Mouse (Mus musculus) adrenal gland, adult 8-10 months (tissue): ENCODE results near the gene Myof. TPM values are rescaled to one million over a fixed set of nuclear protein-coding genes. Genes with fewer than 3 reads are reported as not detected.

Source experiments
- DNase-seq: peaks from one replicate; pipeline ENCODE4 v3.0.0; 2022
- total RNA-seq, 4 experiments: library from RNA; stranded (reverse); gene quantifications; 2 replicates each; pipeline ENCODE4 v1.2.4; 2022

Myof gene
- total RNA-seq, 4 experiments from 2014 or later: 33.4 to 102 (median 63.6) TPM

DNA sequence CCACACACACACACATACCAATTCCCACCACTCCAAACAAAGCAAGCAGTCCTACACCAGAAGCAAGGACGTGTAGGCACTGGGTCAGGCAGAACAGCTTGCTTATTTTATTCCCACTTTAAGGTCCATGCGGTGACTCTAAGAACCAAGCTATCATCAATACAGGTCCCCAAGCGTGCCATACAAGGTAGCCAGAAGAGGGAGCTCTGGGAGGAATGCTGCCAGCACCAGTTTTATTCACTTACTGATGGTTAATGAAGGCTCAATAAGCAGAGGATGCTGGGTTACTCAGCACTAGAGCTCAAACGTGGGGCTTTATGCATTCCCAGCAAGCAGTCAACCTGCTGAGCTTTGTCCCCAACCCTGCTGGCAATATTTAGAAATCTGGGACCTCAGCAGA lies 96.7 kb downstream of the Myof start:
- no peak for DNase-seq

DNA sequence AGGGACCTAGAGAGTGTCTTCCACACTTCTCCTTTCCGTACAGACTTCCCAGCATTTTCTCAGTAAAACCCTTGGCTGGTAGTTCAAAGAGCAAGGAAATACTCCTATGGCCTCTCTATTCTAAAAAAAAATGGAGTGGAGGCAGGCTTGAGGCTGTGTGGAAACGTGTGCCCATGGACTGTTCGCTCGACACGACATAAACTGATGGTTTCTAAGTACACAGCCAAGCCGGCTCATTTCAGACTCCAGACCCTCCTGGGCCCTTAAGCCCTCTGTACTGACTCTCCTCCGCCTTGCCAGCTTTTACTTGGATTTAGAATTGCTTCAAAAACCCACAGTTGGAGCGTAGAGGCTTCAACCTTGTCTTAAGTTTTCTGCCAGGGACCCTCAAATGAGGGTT lies 97.3 kb downstream of the Myof start:
- DNase-seq: no peak

DNA sequence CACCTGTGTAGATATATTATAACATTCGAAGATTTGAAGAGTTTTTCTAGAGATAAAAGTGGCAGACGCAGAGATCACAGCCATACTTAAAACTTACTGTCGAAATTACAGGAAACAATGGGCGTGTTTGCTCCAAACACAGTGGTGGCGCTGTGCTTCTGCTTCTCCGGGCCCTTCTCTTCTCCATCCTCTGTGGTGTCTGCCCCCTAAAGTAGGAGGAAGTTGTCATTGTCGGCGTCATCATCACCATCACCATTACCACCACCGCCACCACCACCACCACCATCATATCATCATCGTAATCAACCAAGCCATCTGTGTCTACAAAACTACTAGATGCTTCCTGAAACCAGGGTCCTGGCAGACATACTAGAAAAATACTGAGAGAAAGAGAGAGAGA lies 104.2 kb downstream of the Myof start:
- DNase-seq: no peak

DNA sequence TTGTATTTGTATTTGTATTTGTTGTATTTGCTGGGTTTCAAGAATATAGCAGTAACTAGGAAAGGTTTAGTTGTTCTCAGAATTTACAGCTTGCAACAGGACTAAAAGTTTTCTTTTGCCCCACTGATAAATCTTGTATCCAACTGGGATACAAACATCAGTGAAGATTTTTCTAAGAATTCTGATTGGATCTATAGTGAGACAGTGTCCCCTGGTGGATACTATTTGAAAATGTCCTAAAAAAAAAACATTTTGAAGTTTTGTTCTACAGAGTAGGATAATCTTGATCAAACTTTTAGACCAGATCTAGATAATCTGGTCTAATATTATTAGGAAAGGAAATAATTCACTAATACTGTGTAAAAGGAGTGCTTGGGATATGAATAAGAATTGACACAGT lies 106.3 kb downstream of the Myof start:
- DNase-seq: no peak

DNA sequence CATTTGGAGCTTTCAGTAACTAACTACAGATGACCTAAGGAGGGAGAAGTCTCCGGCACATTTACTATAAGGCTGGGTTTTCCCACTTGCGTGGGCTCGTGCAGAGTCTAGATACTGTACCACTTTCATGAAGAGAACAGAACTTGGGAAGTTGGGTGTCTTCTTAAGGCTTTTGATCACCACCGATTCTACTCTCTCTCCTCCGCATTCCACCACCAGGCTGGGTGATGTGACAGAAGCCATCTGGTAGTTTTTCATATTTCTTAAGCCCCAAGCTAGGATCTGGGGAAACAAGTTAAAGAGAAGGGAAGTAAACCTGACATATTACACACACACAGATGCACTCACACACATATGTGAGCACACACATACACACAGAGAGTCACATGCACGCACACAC lies 108.7 kb downstream of the Myof start:
- no peak for DNase-seq

DNA sequence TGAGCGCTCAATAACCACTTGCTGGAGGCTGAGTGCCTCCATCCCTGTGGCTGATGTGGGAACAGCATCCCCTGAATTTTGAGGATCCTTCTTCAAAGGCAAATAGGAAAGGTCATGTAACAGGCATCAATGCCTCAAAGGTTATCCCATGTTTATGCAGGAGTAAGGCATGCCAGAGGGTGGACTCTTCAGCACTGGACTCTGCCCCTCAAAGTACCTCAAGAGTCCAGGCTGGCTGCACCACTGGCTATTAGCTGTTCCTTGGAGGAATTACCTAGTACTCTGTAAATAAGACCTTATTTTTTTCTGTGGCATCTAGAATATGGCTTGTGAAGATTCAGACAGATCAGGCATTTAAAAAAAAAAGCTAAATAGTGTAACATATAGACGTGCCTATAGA lies 111.2 kb downstream of the Myof start:
- no peak for DNase-seq

DNA sequence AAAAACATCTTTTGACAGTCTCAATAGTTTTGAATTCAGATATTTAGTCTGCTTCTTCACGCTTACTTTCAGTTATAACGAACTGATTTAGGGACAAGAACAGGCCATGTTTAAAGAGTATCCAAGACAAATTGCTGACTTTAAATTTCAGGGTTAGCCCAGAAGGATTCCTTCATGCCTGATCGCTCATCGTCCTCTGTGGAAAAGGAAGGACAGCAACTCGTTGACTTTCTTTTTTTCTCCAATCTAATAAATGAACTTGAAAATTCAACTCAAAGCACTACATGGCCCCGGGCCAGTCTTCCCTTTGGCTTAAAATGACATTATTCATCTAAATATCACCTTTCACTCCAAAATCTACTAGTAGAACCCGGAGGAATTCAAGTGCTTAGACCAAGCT lies 115.5 kb downstream of the Myof start:
- DNase-seq: no peak

DNA sequence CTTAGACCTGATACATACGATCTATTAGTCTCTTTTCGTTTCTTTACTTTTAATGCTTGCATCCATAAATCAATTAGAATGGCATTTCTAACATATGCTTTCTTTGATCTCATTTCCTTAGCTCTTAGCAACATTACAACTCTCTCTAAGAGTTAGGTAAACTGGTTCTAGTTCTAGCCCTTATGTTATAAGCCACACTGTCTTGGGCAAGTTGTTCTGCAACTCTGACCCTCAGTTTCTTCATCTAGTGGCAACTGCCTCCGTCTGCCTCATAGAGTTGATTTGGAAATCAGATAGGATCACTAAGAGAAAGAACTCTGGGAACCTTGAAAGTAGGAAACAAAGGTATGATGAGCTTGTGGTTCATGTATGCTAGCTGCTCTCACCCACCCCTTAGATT lies 118.1 kb downstream of the Myof start:
- DNase-seq: no peak

DNA sequence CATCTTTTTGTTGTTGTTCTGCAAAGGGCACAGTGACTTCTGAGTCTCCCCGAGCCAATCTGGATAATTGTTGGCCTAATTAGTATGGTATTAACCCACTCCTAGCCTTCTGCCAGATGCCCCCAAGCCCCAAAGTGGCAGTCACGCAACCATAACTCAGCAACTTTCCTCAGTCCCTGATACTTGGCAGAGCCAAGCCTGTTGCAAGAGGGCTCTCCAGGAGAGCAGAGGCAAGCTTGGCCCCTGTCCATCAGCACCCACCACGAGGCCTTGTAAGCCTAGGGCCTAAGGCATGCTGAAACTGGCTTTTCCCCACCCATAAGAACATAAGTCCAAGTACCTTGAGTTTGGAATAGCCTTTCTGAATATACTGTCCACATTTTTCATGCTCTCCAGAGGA lies 119.1 kb downstream of the Myof start:
- DNase-seq: no peak

DNA sequence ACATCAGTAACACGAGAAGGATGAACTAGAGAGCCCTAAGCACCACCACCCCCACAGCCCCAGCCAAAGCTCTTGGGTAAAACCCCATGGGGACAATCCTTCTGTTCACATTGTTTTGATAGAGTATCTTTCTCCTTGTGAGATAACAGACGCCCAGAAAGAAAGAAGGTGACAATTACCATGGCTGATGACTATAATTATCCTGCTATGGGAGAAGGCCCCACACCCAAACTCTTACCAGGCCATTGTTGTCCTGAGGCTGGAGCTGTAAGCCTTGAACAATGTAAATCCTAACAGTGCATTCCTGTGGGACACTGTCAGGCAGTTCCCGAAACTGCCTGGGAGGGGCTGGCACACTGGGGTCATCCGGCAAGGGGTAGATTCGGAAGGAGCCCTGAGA lies 122.3 kb downstream of the Myof start:
- DNase-seq: no peak

DNA sequence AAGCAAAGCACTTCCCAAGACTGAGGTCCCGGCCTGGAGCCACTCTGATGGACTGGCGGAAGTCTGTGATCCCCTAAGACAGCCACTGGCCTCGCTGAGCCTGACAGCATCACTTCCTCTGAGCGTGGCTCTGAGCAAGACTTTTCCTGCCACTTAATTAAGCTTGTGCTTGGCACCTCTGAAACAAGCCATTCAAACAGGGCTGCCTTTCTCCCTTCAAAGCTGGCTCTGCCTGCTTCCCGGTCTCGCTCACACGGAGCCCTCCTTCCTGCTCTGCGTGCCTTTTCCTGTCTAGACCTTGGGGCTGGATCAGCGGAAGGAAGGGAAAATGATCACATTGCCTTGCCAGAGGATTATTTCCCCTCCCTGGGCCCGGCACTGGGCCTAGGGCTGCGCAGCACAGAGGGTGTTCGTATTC lies 124.9 kb downstream of the Myof start:
- DNase-seq: peak; percentile 5

DNA sequence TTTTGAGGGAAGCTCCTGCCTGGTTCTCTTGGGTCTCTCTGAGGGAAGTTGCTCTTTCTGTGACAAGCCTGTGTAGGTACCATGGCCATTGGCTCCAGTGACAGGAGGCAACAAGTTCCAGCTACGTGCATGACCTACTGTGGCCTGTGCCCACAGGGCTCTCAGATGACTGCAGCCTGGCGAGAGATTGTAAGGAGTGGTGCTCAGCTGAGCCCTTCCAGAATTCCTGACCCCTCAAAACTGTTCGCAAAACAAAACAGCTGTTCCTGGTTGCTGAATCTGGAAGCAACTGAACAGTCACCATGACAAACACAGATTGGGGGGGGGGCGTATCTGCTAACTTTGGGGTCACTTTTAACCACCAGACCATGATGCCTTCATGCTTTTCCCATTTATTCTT lies 129.1 kb downstream of the Myof start:
- DNase-seq: no peak

DNA sequence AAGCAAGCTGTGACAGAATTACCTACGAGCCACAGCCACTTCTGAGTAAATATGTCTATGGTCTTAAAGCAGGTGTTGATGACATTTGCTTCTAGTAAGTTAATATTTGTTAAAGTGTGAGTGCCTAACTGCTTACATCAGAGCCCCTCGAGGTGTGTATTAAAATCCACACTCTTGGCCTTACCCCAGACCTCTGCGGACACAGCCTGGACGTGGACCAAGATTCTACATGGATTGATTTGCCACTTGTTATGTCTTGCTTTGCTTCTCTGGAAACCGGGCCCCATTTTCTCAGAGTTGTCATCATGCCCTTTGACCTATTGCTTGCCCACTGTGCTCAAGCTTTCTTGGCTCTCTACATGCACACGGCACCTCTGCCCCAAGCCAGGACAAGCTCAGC lies 130.9 kb downstream of the Myof start:
- no peak for DNase-seq

DNA sequence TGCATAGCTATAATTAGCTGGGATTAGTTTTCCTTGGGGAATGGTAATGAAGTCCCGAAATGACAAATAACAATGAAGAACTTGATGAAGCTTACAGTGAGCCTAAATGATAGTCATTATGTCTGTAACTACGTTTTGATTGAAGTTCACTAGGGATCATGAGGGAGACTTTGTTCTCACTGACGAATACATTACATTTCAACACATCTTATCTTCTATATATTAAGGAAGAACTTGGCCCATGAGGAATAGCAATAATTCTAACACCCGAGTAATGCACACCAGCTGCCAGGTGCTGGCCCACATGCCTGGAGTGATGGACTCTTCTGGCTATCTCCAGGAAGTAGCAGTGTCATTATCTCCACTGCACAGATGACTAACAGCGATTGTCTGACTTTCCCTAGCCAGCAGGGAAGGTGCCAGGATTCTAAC lies 133.5 kb downstream of the Myof start:
- no peak for DNase-seq

DNA sequence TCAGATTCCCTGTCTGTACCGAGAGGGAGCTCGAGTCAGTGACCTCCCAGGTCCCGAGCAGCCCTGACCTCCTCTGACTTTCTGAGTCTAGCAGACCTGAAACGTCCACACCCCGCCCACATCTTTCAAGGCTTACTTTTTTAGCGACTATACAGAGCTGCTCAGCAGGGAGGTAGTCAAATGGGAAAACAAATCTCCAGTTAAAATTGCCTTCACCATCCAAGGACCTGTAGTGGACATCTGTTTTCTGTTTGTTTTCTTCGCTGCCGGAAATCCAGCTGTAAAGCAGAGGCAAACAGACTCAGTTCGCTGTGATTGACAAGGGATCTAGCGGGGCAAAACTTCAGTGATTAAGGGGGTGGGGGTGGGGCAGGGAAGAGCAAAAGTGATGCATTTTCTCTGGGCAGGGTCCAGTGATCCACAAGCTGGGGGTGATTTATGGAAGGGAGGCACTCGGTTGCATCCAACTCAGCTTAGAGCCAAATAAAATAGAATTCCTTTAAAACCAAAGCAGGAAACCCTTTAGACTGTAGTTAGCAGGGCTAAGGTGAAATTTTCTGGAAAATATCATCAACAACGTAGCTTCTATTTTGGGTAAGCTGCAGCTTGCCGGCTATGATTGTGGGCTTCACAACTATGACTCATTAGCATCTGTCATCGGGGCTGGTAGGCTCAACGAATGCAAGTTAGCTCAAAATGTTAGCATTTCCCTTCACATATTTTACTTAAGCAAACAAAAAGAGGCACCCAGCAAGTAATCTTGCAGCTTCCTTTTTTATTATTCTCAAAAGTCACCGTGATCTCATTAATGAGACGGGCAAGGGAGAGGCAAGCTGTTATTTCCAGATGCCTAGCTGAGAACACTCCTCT lies 135.7 kb downstream of the Myof start:
- no peak for DNase-seq

DNA sequence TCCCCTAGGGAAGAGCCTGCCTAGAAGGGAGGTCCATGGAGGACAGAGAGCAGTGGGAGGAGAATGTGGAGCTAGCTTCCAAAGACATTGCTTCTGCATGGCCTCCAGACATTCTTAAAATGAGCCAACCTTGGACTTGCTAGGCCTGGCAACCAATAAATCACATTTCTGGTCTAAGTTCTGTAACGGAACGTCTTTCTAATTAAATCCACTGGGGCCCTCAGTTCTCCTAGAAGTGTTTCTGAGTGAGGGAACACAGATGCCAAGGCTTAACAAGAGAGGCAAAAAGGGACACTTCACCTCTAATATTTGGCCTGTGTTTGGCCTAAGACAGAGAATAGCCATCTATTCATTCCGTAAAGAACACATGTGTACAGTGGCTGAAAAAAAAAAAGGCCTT lies 136.5 kb downstream of the Myof start:
- no peak for DNase-seq

DNA sequence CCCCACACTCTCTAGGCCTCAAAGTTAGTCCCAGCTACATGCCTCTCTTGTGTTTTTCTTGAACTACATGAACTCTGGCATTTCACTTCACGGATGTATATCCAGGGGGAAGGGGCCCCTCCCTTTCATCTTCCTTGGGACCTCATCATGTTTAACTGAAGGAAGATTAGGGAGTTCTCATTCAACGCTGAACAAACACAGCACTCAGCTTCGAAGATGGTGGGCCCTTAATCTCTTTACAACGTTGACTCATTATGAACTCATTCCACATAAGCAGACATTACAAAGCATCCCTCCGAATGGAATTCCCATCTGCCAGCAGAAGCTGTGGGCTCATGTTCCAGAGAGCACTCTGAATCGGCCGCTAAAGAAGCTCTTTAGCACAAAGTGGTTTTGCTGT lies 147.3 kb downstream of the Myof start:
- DNase-seq: no peak

DNA sequence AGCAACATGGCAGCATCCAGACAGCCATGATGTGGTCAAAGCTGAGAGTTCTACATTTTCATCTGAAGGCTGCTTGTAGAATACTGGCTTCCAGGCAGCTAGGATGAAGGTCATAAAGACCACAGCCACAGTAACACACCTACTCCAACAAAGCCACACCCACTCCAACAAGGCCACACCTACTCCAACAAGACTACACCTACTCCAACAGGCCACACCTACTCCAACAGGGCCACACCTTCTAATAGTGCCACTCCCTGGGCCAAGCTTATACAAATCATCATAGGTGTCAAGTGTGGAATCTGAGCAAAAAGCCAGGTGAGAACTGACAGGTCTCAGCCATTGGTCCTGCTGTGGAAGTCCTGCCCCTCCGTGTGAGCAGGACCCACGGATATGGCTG lies 152.4 kb downstream of the Myof start:
- no peak for DNase-seq

DNA sequence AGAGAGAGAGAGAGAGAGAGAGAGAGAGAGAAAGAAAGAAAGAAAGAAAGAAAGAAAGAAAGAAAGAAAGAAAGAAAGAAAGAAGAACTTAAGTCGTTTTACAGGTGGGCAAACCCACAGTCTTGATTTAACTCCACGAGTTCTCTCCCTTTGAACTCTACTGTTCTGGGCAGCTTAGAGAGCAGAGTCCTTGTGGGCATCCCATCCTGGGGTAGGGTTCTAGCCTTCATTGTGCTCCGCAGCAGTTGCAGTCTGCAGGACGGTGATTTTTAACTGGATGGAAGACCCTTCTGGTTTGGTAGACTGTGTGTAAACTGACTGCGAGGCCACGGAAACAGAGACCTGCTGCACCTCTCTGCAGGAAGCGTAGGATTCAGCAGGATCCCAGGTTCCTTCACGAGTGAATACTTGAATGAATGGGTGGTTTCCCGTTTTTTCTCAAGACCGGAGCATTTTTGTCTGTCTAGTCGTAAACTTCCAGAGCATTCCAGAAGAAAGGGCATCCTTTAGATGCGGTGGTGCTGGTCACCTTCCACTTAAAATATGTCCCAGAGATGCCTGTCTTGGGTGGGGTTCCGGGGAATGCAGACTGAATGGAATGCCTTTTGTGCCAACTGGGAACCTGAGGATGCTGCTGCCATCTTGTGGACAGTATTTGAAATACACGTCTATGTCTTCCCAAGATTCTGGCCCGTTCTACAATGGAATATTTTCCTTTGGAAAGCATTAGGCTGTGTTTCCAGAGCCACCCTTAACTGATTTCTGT lies 156.8 kb downstream of the Myof start:
- DNase-seq: peak; percentile 4

DNA sequence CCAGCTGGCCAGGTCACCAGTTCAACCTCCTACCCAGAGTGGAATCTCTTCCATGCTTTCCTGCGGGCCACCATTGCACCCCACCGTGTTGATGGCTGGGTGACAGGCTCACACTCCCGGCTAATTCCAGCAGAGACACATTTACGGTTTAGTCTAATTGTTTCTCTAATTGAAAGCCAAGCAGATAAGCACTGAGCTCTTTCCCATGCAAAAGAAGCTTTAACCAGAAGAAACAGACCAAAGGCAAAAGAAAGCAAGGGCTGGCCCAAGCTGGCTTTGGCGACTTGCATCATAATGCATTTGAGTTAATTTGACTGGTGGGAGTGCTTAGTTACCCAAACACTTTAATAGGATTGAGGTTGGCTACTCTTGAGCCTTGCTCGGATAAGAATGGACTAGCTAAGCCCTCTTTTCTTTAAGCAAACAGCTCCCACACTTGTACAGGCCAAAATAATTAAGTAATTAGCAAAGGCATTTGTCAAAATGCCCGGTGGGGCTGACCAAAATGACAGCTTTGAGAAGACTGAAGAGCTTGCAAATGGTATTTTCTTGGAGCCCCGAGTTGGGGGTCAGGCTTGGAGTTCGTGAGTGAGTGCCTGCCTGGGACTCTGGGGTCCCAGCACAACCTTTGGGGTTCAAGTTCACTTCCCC lies 161.8 kb downstream of the Myof start:
- DNase-seq: no peak

DNA sequence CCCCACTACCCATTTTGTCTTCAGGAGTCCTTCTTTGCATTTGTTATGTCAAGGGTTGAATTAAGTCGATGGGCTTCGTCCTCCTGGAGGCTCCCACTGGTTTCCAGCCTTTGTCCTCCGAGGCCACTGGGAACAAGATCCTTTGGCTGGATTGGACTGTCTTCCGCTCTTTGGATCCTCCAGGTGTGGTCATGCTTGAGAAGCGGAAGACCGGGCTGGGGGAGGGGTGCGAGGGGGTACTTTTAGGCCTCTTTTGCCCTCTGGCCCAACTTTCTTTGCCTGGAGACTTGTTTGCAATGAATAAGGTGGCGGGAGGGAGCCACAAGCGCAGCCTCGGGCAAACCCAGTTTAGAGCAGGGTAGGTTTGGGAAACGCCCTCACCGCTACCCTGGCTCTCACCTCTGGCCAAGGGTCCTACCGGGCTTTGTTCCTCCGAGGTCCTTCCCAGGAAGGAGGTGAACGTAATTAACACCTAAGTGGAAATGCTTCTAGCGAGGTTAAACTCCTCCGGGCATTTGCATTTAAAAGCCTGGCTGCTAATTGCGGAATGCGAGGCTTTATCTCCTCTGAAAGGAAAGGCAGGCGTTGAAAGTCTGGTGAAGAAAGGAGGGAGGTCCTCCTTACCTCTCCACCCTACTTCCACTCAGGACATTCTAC lies 165.7 kb downstream of the Myof start:
- no peak for DNase-seq

DNA sequence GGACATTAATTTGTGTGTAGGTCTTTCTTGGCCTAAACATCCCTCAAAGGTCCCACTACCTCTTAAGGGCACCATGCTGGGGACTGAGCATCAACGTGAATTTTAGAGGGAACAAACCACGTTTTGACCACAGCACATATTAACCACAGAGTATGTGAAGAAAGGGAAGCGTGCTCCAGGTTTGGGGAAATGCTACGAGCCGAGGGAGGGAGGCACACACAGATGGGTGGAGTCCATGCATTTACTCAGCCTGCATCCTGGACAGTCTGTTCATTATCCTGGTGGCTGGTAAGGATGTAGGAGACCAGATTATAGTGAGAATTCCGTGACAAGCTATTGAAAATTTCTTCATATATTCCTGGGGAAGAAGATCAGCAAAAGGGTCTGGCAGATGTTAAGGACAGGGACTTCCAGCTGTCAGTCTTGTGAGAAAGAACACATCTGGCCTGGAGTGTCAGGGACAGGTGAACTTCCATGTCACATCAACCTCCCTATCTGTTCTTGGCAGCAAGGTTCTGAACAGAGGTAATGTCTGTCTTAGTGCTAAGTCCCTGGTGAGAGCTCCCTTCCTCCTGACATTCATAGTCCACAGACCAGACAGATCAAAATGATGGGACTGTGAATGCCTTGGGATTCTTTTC lies 166.7 kb downstream of the Myof start:
- no peak for DNase-seq
